Mouse (Mus musculus) kidney, embryonic 14.5 days (tissue): ENCODE results near the gene Tmem221. TPM values are rescaled to one million over a fixed set of nuclear protein-coding genes. Genes with fewer than 3 reads are reported as not detected.

Source experiments
- ATAC-seq: fragments of 200-750 bp; cut with Nextera tagmentation; 2 replicates; pipeline ENCODE4 v1.8.0; 2017; ENCODE audit warnings: moderate number of reproducible peaks, mild to moderate bottlenecking, moderate TSS enrichment, moderate library complexity; ENCODE audit not compliant: low FRiP score, low TSS enrichment
- H3K27ac ChIP-seq: fragments of 300-500 bp; sonication (generic); 2 replicates; pipeline ENCODE4 v1.5.1; 2014; ENCODE audit warnings: low read depth, mild to moderate bottlenecking, low read length, moderate library complexity, mixed read lengths
- H3K27me3 ChIP-seq: fragments of 300-500 bp; sonication (generic); 2 replicates; pipeline ENCODE4 v1.6.1; 2014; ENCODE audit warnings: mild to moderate bottlenecking, low read length; ENCODE audit not compliant: control insufficient read depth, insufficient read depth
- H3K36me3 ChIP-seq: fragments of 300-500 bp; sonication (generic); 2 replicates; pipeline ENCODE4 v1.6.1; 2014; ENCODE audit warnings: low read length, mixed read lengths; ENCODE audit not compliant: control insufficient read depth, insufficient read depth
- H3K4me1 ChIP-seq: fragments of 300-500 bp; sonication (generic); 2 replicates; pipeline ENCODE4 v1.6.1; 2014; ENCODE audit warnings: low read length, mixed read lengths; ENCODE audit not compliant: control insufficient read depth, insufficient read depth
- H3K4me2 ChIP-seq: fragments of 300-500 bp; sonication (generic); replicated peaks from 2 replicates; pipeline ENCODE4 v1.6.1; 2014; ENCODE audit warnings: low read depth, mild to moderate bottlenecking, low read length
- H3K4me3 ChIP-seq: fragments of 300-500 bp; sonication (generic); 2 replicates; pipeline ENCODE4 v1.5.1; 2014; ENCODE audit warnings: mild to moderate bottlenecking, low read length
- H3K9ac ChIP-seq: fragments of 300-500 bp; sonication (generic); 2 replicates; pipeline ENCODE4 v1.6.1; 2014; ENCODE audit warnings: low read depth, mild to moderate bottlenecking, low read length, moderate library complexity
- H3K9me3 ChIP-seq: fragments of 300-500 bp; sonication (generic); 2 replicates; pipeline ENCODE4 v1.6.1; 2016; ENCODE audit warnings: low read length; ENCODE audit not compliant: control insufficient read depth
- WGBS: fragments of 180-500 bp; shearing (Covaris S2); extraction: QIAGEN DNeasy Blood & Tissue Kit; methylation state at CpG from one replicate; pipeline ENCODE4 v1.1.7; 2014; 5-methylcytosine and 5-hydroxymethylcytosine counted together
- polyA plus RNA-seq: library from polyadenylated mRNA; unstranded; fragments of >200 nt; fragmentation: Nextera tagmentation; extraction: Ambion mirVana; gene quantifications from 2 replicates; pipeline ENCODE4 v1.2.1, GENCODE M21; 2014

Tmem221 gene
- polyA plus RNA-seq, 1 experiment from 2014 or later = 11.2 TPM

GRCm38 (mm10) chr8:71570291-71570954 lies 11.8 kb upstream of the Tmem221 start:
- Histone ChIP-seq H3K9ac (peak overlapping the region; percentile 72), H3K36me3 (no peaks in the 10 kb centered on the region), H3K4me3 (peak overlapping the region; percentile 67), H3K9me3 (no peaks in the 10 kb centered on the region), H3K4me2 (peak overlapping the region; percentile 87), H3K4me1 (peaks cover 21% of the 10 kb centered on the region; the same call in 1 of the 2 replicates), H3K27me3 (no peaks in the 10 kb centered on the region), H3K27ac (peak overlapping the region; percentile 88)
- ATAC-seq = peak; percentile 89
- WGBS = under 1% methylated on average over 41 of the region's 41 CpGs

GRCm38 (mm10) chr8:71569366-71570290 lies 11.0 kb upstream of the Tmem221 start:
- Histone ChIP-seq H3K27me3 (no peaks in the 10 kb centered on the region), H3K27ac (peak overlapping the region; percentile 88), H3K4me1 (peaks cover 21% of the 10 kb centered on the region; the same call in 1 of the 2 replicates), H3K4me2 (peak overlapping the region; percentile 87), H3K9ac (peak overlapping the region; percentile 50; the same call in 1 of the 2 replicates), H3K4me3 (peak overlapping the region; percentile 67), H3K36me3 (no peaks in the 10 kb centered on the region), H3K9me3 (peaks cover under 1% of the 10 kb centered on the region; the same call in 1 of the 2 replicates)
- under 1% methylated on average over 51 of the region's 51 CpGs for WGBS
- ATAC-seq = peak; percentile 78

- peak overlapping the region; percentile 88 for H3K27ac ChIP-seq
- H3K9ac ChIP-seq = peak overlapping the region; percentile 50; the same call in 1 of the 2 replicates
- peak overlapping the region; percentile 87 for H3K4me2 ChIP-seq
- H3K27me3 ChIP-seq = no peaks in the 10 kb centered on the region
- H3K4me1 ChIP-seq = peaks cover 21% of the 10 kb centered on the region; the same call in 1 of the 2 replicates
- ATAC-seq = no peak
- H3K4me3 ChIP-seq = peak overlapping the region; percentile 67
- H3K9me3 ChIP-seq = peaks cover 7% of the 10 kb centered on the region
- no peaks in the 10 kb centered on the region for H3K36me3 ChIP-seq
- WGBS = 29% methylated on average over 6 of the region's 6 CpGs
Measured at GRCm38 (mm10) chr8:71568941-71569340, 10.3 kb upstream of the Tmem221 start.

GRCm38 (mm10) chr8:71568387-71568937 lies 9.8 kb upstream of the Tmem221 start, which contains the start of gene Slc27a1:
Gene Slc27a1, plus strand, starts transcription at chr8:71568882.
- 7% methylated on average over 13 of the region's 13 CpGs for WGBS
- H3K9ac ChIP-seq = peak within 1 kb of the TSS; percentile 50; the same call in 1 of the 2 replicates
- H3K9me3 ChIP-seq = peaks cover 8% of the 10 kb centered on the region
- no peaks in the 10 kb centered on the region for H3K36me3 ChIP-seq
- peak within 1 kb of the TSS; percentile 88 for H3K27ac ChIP-seq
- peak within 1 kb of the TSS; percentile 67 for H3K4me3 ChIP-seq
- ATAC-seq = peak; percentile 16
- H3K4me1 ChIP-seq = peaks cover 21% of the 10 kb centered on the region; the same call in 1 of the 2 replicates
- H3K4me2 ChIP-seq = peak within 1 kb of the TSS; percentile 87
- no peaks in the 10 kb centered on the region; the same call in 1 of the 2 replicates for H3K27me3 ChIP-seq

- Histone ChIP-seq H3K9me3 (peaks cover 8% of the 10 kb centered on the region), H3K27ac (no peak overlapping the region), H3K36me3 (no peaks in the 10 kb centered on the region), H3K9ac (no peak overlapping the region), H3K4me2 (no peak overlapping the region), H3K4me1 (peaks cover 27% of the 10 kb centered on the region; the same call in 1 of the 2 replicates), H3K27me3 (peaks cover 9% of the 10 kb centered on the region), H3K4me3 (no peak overlapping the region)
- no peak for ATAC-seq
- WGBS = 76% methylated on average over 7 of the region's 7 CpGs
Measured at GRCm38 (mm10) chr8:71567587-71567986, 8.9 kb upstream of the Tmem221 start.

- Histone ChIP-seq H3K27me3 (peaks cover 18% of the 10 kb centered on the region), H3K4me1 (peaks cover 28% of the 10 kb centered on the region; the same call in 1 of the 2 replicates), H3K4me3 (no peak within 1 kb of the TSS), H3K4me2 (no peak within 1 kb of the TSS), H3K36me3 (no peaks in the 10 kb centered on the region), H3K27ac (no peak within 1 kb of the TSS), H3K9ac (no peak within 1 kb of the TSS), H3K9me3 (peaks cover 8% of the 10 kb centered on the region)
- ATAC-seq = no peak
- 52% methylated on average over 3 of the region's 3 CpGs for WGBS
Measured at GRCm38 (mm10) chr8:71566501-71566900, 7.8 kb upstream of the Tmem221 start, which contains the start of gene Nxnl1. Gene Nxnl1, minus strand, starts transcription at chr8:71566601.

GRCm38 (mm10) chr8:71563992-71564391 lies 5.3 kb upstream of the Tmem221 start:
- ATAC-seq = no peak
- Histone ChIP-seq H3K27me3 (peaks cover 42% of the 10 kb centered on the region), H3K4me2 (no peak overlapping the region), H3K9ac (no peak overlapping the region), H3K4me1 (peaks cover 20% of the 10 kb centered on the region; the same call in 1 of the 2 replicates), H3K9me3 (peaks cover 8% of the 10 kb centered on the region), H3K4me3 (no peak overlapping the region), H3K36me3 (no peaks in the 10 kb centered on the region), H3K27ac (no peak overlapping the region)
- 92% methylated on average over 4 of the region's 4 CpGs for WGBS

- ATAC-seq = no peak
- Histone ChIP-seq H3K4me3 (peak overlapping the region; percentile 20), H3K36me3 (no peaks in the 10 kb centered on the region), H3K9ac (peak overlapping the region; percentile 34; the same call in 1 of the 2 replicates), H3K4me2 (peak overlapping the region; percentile 42), H3K4me1 (peaks cover 11% of the 10 kb centered on the region; the same call in 1 of the 2 replicates), H3K27me3 (peaks cover 52% of the 10 kb centered on the region), H3K27ac (no peak overlapping the region), H3K9me3 (peaks cover 8% of the 10 kb centered on the region)
- 1% methylated on average over 33 of the region's 33 CpGs for WGBS
Measured at GRCm38 (mm10) chr8:71562751-71563150, 4.1 kb upstream of the Tmem221 start.
